Mouse (Mus musculus): ENCODE results near the gene Wdr26. TPM values are rescaled to one million over a fixed set of nuclear protein-coding genes. Genes with fewer than 3 reads are reported as not detected.

Gene Wdr26
- polyA plus RNA-seq, 1 experiment: 19.6 TPM

DNA sequence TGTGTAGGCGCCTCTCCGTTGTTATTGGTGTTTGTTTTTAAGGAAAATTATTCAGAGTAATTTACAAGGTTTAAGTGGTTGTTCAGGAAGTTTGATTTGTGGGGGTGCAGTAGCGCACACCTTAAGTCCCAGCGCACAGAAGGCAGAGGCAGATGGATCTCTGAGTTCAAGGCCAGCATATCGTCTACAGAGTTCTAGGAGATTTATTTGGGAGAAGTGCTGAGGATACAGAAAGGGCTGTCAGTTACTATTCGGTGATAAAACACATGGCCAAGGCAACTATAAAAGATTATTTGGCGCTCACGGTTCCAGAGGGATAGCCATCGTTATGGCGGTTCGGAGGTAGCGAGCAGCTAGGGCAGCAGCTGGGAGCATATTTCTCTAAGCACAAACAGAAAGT is 66.8 kb downstream of the Wdr26 start:
- peak overlapping the region; percentile 32; the same call in 1 of the 2 replicates for H3K27ac ChIP-seq (ENCODE audit: insufficient read depth, low read depth, low read length)
- no peaks in the 10 kb centered on the region for H3K27me3 ChIP-seq (ENCODE audit: control insufficient read depth, insufficient read depth, low read length)
- TF ChIP-seq POLR2A (IDR thresholded peaks at IDR 0.05; ENCODE audit: low read depth, low read length): no peak
- no peak for TF ChIP-seq CTCF (IDR thresholded peaks at IDR 0.05; ENCODE audit: extremely low read depth, insufficient read length, insufficient replicate concordance, low read depth, low read length)
- 3% methylated on average over 12 of the region's 12 CpGs for WGBS
- H3K4me1 ChIP-seq (ENCODE audit: control insufficient read depth, insufficient read depth, insufficient read length, low read length): no peaks in the 10 kb centered on the region; the same call in 1 of the 2 replicates
- peaks cover 7% of the 10 kb centered on the region for H3K36me3 ChIP-seq (ENCODE audit: control insufficient read depth, insufficient read depth, low read length)
- H3K4me3 ChIP-seq (ENCODE audit: low read depth, low read length): peak overlapping the region; percentile 33; the same call in 1 of the 2 replicates

DNA sequence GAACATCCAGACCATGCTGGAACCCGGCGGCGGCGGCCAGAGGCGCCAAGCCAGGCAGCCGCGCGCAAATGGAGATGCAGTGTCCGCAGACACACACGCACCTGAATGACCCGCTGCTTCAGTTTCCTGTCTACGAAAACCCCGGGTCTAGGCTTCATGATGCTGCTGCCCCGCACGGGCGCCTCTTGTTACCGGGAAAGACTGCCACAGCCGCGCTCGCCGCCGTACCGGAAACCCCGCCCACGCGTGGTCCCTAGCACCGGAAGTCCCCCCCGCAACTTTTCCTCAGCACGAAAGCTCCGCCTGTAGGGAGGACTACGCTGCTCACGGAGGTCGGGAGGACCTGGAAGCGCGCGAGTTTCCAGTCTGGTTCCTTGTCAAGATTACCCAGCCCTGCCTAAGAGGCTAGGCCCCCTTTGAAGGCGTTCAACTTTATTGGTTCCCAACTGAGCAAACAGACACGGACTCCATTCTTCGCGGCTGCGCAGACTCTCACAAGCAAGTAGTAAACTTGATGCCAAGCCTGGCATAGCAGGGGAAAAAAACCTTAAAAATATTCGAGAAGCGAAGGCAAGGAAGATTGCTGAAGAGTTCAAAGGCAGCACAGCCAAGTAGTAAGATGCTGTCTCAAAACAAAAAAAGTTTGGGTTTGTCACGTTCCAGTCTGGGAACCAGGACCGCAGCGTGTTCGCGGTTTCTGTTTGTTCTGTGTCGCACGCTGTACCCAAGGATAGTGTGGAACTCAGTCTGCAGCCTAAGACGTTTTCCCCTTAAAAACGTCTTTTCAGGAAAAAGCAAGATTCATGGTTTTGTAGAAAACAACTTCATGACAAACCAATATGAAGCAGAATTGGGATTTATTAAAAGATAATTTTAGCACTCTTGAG is 67.6 kb downstream of the Wdr26 start, which contains the start of the genes Nvl and Cnih4:
Gene Nvl (minus strand): TSS at position 255 of the 887 bp plus-strand sequence.
Gene Cnih4 (plus strand): TSS at position 744 of the 887 bp plus-strand sequence.
- no peaks in the 10 kb centered on the region; the same call in 1 of the 2 replicates for H3K4me1 ChIP-seq (ENCODE audit: control insufficient read depth, insufficient read depth, insufficient read length, low read length)

DNA sequence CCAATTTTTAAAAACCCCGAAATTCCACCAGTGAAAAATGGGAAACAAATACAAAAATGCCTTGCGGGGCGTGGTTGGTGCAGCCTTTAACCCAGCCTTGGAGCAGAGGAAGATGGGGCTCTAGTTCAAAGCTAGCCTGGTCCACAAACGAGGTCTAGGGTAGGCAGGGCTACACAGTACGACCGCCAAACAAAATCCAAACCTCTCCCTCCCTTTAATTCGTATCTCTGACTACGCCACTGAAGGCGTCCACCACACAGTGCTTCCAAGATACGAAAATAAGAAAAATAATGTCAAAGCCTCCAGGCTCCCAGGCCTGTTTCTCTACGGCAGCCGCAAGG is 68.2 kb downstream of the Wdr26 start:
- TF ChIP-seq POLR2A (IDR thresholded peaks at IDR 0.05; ENCODE audit: low read depth, low read length) (no peak), CTCF (IDR thresholded peaks at IDR 0.05; ENCODE audit: extremely low read depth, insufficient read length, insufficient replicate concordance, low read depth, low read length) (no peak)

More for the DNA sequence above, 67.6 kb downstream of the Wdr26 start, which contains the start of the genes Nvl and Cnih4:
- H3K27me3 ChIP-seq (ENCODE audit: control insufficient read depth, insufficient read depth, low read length): no peaks in the 10 kb centered on the region
- H3K27ac ChIP-seq (ENCODE audit: insufficient read depth, low read depth, low read length): peak within 1 kb of the TSS; percentile 83
- WGBS: under 1% methylated on average over 52 of the region's 52 CpGs
- peak within 1 kb of the TSS; percentile 92 for H3K4me3 ChIP-seq (ENCODE audit: low read depth, low read length)
- no peak for TF ChIP-seq POLR2A (IDR thresholded peaks at IDR 0.05; ENCODE audit: low read depth, low read length)
- TF ChIP-seq CTCF (IDR thresholded peaks at IDR 0.05; ENCODE audit: extremely low read depth, insufficient read length, insufficient replicate concordance, low read depth, low read length): no peak
- peaks cover 12% of the 10 kb centered on the region for H3K36me3 ChIP-seq (ENCODE audit: control insufficient read depth, insufficient read depth, low read length)

DNA sequence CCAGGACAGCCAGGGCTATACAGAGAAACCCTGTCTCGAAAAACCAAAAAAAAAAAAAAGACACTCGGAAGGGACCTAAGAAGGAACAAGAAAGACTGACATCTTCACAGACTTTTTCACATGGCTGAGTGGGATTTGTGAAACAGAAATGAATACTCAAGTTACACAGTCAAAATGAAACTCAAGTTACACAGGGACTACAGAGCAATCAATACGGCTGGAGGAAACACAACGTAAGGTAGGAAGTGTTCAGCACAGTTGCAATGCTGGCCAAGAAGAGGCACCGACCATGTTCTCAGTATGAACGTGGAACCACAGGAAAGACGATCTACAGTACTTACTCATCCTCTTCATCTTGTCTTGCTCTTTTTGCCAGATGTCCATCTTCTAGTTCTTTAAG is 73.1 kb downstream of the Wdr26 start:
- Histone ChIP-seq H3K4me3 (ENCODE audit: low read depth, low read length) (no peak overlapping the region), H3K27ac (ENCODE audit: insufficient read depth, low read depth, low read length) (no peak overlapping the region), H3K4me1 (ENCODE audit: control insufficient read depth, insufficient read depth, insufficient read length, low read length) (no peaks in the 10 kb centered on the region), H3K27me3 (ENCODE audit: control insufficient read depth, insufficient read depth, low read length) (no peaks in the 10 kb centered on the region), H3K36me3 (ENCODE audit: control insufficient read depth, insufficient read depth, low read length) (peaks cover 36% of the 10 kb centered on the region)
- TF ChIP-seq POLR2A (IDR thresholded peaks at IDR 0.05; ENCODE audit: low read depth, low read length) (no peak), CTCF (IDR thresholded peaks at IDR 0.05; ENCODE audit: extremely low read depth, insufficient read length, insufficient replicate concordance, low read depth, low read length) (no peak)
- 83% methylated on average over 7 of the region's 7 CpGs for WGBS

More for the DNA sequence above, 68.2 kb downstream of the Wdr26 start:
- Histone ChIP-seq H3K4me3 (ENCODE audit: low read depth, low read length) (peak overlapping the region; percentile 92), H3K27ac (ENCODE audit: insufficient read depth, low read depth, low read length) (0 out of 2 replicates have a peak overlapping the region, but pooled peaks have one; percentile 83), H3K27me3 (ENCODE audit: control insufficient read depth, insufficient read depth, low read length) (no peaks in the 10 kb centered on the region), H3K4me1 (ENCODE audit: control insufficient read depth, insufficient read depth, insufficient read length, low read length) (no peaks in the 10 kb centered on the region; the same call in 1 of the 2 replicates), H3K36me3 (ENCODE audit: control insufficient read depth, insufficient read depth, low read length) (peaks cover 14% of the 10 kb centered on the region)
- WGBS: under 1% methylated on average over 12 of the region's 12 CpGs

DNA sequence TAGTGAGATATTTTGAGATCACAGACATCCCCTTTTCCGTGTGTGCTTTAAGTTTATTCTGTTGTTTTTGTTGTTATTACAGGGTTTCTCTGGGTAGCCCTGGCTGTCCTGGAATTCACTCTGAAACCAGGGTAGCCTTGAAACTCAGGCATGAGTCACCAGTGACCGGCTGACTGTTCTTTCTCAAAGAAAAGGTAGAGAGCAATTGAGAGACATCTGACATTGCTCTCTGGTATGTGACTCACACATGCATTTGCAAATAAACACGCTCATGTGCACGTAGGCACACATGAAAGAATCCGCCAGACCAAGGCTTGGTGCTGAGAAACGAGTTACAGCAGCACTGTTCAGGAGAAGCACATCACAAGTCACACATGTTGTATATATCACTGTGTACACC is 79.9 kb downstream of the Wdr26 start:
- 87% methylated on average over 6 of the region's 6 CpGs for WGBS
- Histone ChIP-seq H3K4me3 (ENCODE audit: low read depth, low read length) (no peak overlapping the region), H3K36me3 (ENCODE audit: control insufficient read depth, insufficient read depth, low read length) (peaks cover 55% of the 10 kb centered on the region), H3K4me1 (ENCODE audit: control insufficient read depth, insufficient read depth, insufficient read length, low read length) (no peaks in the 10 kb centered on the region), H3K27ac (ENCODE audit: insufficient read depth, low read depth, low read length) (no peak overlapping the region), H3K27me3 (ENCODE audit: control insufficient read depth, insufficient read depth, low read length) (no peaks in the 10 kb centered on the region)
- TF ChIP-seq CTCF (IDR thresholded peaks at IDR 0.05; ENCODE audit: extremely low read depth, insufficient read length, insufficient replicate concordance, low read depth, low read length) (no peak), POLR2A (IDR thresholded peaks at IDR 0.05; ENCODE audit: low read depth, low read length) (no peak)

DNA sequence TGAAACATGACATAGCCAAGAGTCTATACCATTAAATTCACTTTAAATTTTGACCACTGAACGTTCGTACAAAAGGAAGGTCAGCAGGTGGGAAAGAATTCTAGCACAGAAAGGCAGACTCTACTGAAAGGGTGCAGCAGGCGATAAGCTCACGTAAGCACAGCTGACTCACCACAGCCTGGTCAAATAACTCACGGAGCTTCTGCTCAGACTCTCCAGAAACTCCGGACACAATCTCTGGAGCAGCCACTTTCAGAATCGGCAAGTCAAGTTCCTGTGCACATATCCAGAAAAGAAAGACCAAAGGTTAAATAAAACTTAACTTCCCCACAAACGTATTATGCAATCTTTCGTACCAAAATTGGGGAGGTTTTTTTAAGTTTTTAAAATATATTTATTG is 85.0 kb downstream of the Wdr26 start:
- Histone ChIP-seq H3K4me3 (ENCODE audit: low read depth, low read length) (no peak overlapping the region), H3K4me1 (ENCODE audit: control insufficient read depth, insufficient read depth, insufficient read length, low read length) (no peaks in the 10 kb centered on the region), H3K27me3 (ENCODE audit: control insufficient read depth, insufficient read depth, low read length) (no peaks in the 10 kb centered on the region), H3K27ac (ENCODE audit: insufficient read depth, low read depth, low read length) (no peak overlapping the region), H3K36me3 (ENCODE audit: control insufficient read depth, insufficient read depth, low read length) (peaks cover 50% of the 10 kb centered on the region)
- WGBS: 87% methylated on average over 9 of the region's 9 CpGs
- TF ChIP-seq POLR2A (IDR thresholded peaks at IDR 0.05; ENCODE audit: low read depth, low read length): no peak
- no peak for TF ChIP-seq CTCF (IDR thresholded peaks at IDR 0.05; ENCODE audit: extremely low read depth, insufficient read length, insufficient replicate concordance, low read depth, low read length)

DNA sequence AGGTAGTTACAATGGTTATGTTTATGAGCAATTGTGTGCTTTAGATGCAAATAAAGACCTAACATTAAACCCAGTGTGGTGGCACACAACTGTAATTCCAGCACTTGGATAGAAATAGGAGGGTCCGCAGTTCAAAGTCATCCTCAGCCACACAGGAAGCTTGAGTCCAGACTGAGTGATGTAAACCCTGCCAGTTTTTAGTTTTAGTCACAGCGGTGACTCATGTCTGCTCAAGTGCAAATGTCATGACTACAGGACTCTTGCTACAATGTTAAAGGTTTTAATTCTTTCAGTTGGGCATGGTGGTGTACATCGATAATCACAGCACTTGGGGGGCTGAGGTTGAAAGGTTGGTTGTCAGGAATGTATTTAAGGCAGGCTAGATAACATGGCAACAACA is 85.9 kb downstream of the Wdr26 start:
- WGBS: 97% methylated on average over 3 of the region's 3 CpGs
- H3K36me3 ChIP-seq (ENCODE audit: control insufficient read depth, insufficient read depth, low read length): peaks cover 50% of the 10 kb centered on the region
- no peak overlapping the region for H3K27ac ChIP-seq (ENCODE audit: insufficient read depth, low read depth, low read length)

More for the DNA sequence above, 85.9 kb downstream of the Wdr26 start:
- no peaks in the 10 kb centered on the region for H3K4me1 ChIP-seq (ENCODE audit: control insufficient read depth, insufficient read depth, insufficient read length, low read length)
- H3K27me3 ChIP-seq (ENCODE audit: control insufficient read depth, insufficient read depth, low read length): no peaks in the 10 kb centered on the region
- H3K4me3 ChIP-seq (ENCODE audit: low read depth, low read length): no peak overlapping the region
- TF ChIP-seq CTCF (IDR thresholded peaks at IDR 0.05; ENCODE audit: extremely low read depth, insufficient read length, insufficient replicate concordance, low read depth, low read length): no peak
- no peak for TF ChIP-seq POLR2A (IDR thresholded peaks at IDR 0.05; ENCODE audit: low read depth, low read length)
